Mouse (Mus musculus) forebrain, embryonic 16.5 days (tissue): ENCODE results near the gene Clec1a. TPM values are rescaled to one million over a fixed set of nuclear protein-coding genes. Genes with fewer than 3 reads are reported as not detected.

Source experiments
- ATAC-seq: fragments of 200-750 bp; cut with Nextera tagmentation; 2 replicates; pipeline ENCODE4 v1.8.0; 2017; ENCODE audit warnings: mild to moderate bottlenecking, moderate library complexity
- H3K27ac ChIP-seq: fragments of 300-500 bp; sonication (generic); 2 replicates; pipeline ENCODE4 v1.5.1; 2014; ENCODE audit warnings: low read length, control low read depth
- H3K27me3 ChIP-seq: fragments of 300-500 bp; sonication (generic); replicated peaks from 2 replicates; pipeline ENCODE4 v1.6.1; 2014; ENCODE audit warnings: low read length; ENCODE audit not compliant: control insufficient read depth, insufficient read depth
- H3K36me3 ChIP-seq: fragments of 300-500 bp; sonication (generic); 2 replicates; pipeline ENCODE4 v1.6.1; 2014; ENCODE audit not compliant: control insufficient read depth, insufficient read depth
- H3K4me1 ChIP-seq: fragments of 300-500 bp; sonication (generic); replicated peaks from 2 replicates; pipeline ENCODE4 v1.6.1; 2014; ENCODE audit warnings: low read length; ENCODE audit not compliant: control insufficient read depth, insufficient read depth
- H3K4me2 ChIP-seq: fragments of 300-500 bp; sonication (generic); 2 replicates; pipeline ENCODE4 v1.6.1; 2014; ENCODE audit warnings: mild to moderate bottlenecking, low read length, control low read depth
- H3K4me3 ChIP-seq: fragments of 300-500 bp; sonication (generic); replicated peaks from 2 replicates; pipeline ENCODE4 v1.5.1; 2014; ENCODE audit warnings: mild to moderate bottlenecking, low read length, control low read depth
- H3K9ac ChIP-seq: fragments of 300-500 bp; sonication (generic); replicated peaks from 2 replicates; pipeline ENCODE4 v1.6.1; 2014; ENCODE audit warnings: low read depth, low read length, control low read depth
- H3K9me3 ChIP-seq: fragments of 300-500 bp; sonication (generic); 2 replicates; pipeline ENCODE4 v1.6.1; 2016; ENCODE audit warnings: low read length; ENCODE audit not compliant: control insufficient read depth
- WGBS: fragments of 180-500 bp; shearing (Covaris S2); extraction: QIAGEN DNeasy Blood & Tissue Kit; methylation state at CpG from one replicate; pipeline ENCODE4 v1.1.7; 2014; 5-methylcytosine and 5-hydroxymethylcytosine counted together
- polyA plus RNA-seq: library from polyadenylated mRNA; unstranded; fragments of >200 nt; fragmentation: Nextera tagmentation; extraction: Ambion mirVana; gene quantifications from 2 replicates; pipeline ENCODE4 v1.2.1, GENCODE M21; 2015

Clec1a gene
- polyA plus RNA-seq, 1 experiment from 2014 or later: 0.80 TPM

- H3K4me1 ChIP-seq: no peaks in the 10 kb centered on the region
- no peaks in the 10 kb centered on the region for H3K9me3 ChIP-seq
- no peak overlapping the region for H3K9ac ChIP-seq
- H3K4me2 ChIP-seq: no peak overlapping the region
- H3K4me3 ChIP-seq: no peak overlapping the region
- ATAC-seq: no peak
- H3K27me3 ChIP-seq: no peaks in the 10 kb centered on the region
- 88% methylated on average over 1 of the region's 1 CpGs for WGBS
- H3K36me3 ChIP-seq: no peaks in the 10 kb centered on the region
- no peak overlapping the region for H3K27ac ChIP-seq
Measured at GRCm38 (mm10) chr6:129414177-129414576, 37.6 kb downstream of the Clec1a start.

- no peak for ATAC-seq
- WGBS: 82% methylated on average over 2 of the region's 2 CpGs
- Histone ChIP-seq H3K36me3 (no peaks in the 10 kb centered on the region), H3K27me3 (no peaks in the 10 kb centered on the region), H3K4me1 (no peaks in the 10 kb centered on the region), H3K27ac (no peak within 1 kb of the TSS), H3K4me3 (no peak within 1 kb of the TSS), H3K9me3 (no peaks in the 10 kb centered on the region), H3K9ac (no peak within 1 kb of the TSS), H3K4me2 (no peak within 1 kb of the TSS)
Measured at GRCm38 (mm10) chr6:129408562-129408961, 43.2 kb downstream of the Clec1a start, which contains the start of gene Clec9a. Gene Clec9a (plus strand): TSS chr6:129408862.

- H3K4me1 ChIP-seq: no peaks in the 10 kb centered on the region
- ATAC-seq: no peak
- H3K9ac ChIP-seq: no peak overlapping the region
- 58% methylated on average over 2 of the region's 2 CpGs for WGBS
- H3K36me3 ChIP-seq: no peaks in the 10 kb centered on the region
- no peaks in the 10 kb centered on the region for H3K9me3 ChIP-seq
- no peak overlapping the region for H3K4me3 ChIP-seq
- H3K27me3 ChIP-seq: no peaks in the 10 kb centered on the region
- no peak overlapping the region for H3K4me2 ChIP-seq
- H3K27ac ChIP-seq: no peak overlapping the region
Measured at GRCm38 (mm10) chr6:129407324-129407723, 44.5 kb downstream of the Clec1a start.

GRCm38 (mm10) chr6:129405999-129406398 is 45.8 kb downstream of the Clec1a start:
- no peak overlapping the region for H3K4me3 ChIP-seq
- H3K36me3 ChIP-seq: no peaks in the 10 kb centered on the region
- no peaks in the 10 kb centered on the region for H3K27me3 ChIP-seq
- H3K4me2 ChIP-seq: no peak overlapping the region
- ATAC-seq: no peak
- H3K9me3 ChIP-seq: no peaks in the 10 kb centered on the region
- H3K4me1 ChIP-seq: no peaks in the 10 kb centered on the region
- H3K9ac ChIP-seq: no peak overlapping the region
- no peak overlapping the region for H3K27ac ChIP-seq

GRCm38 (mm10) chr6:129403391-129403790 is 48.4 kb downstream of the Clec1a start:
- H3K27me3 ChIP-seq: no peaks in the 10 kb centered on the region
- no peaks in the 10 kb centered on the region for H3K9me3 ChIP-seq
- H3K36me3 ChIP-seq: no peaks in the 10 kb centered on the region
- ATAC-seq: no peak
- no peaks in the 10 kb centered on the region for H3K4me1 ChIP-seq
- H3K9ac ChIP-seq: no peak overlapping the region
- H3K4me2 ChIP-seq: no peak overlapping the region
- 75% methylated on average over 6 of the region's 6 CpGs for WGBS
- no peak overlapping the region for H3K27ac ChIP-seq
- H3K4me3 ChIP-seq: no peak overlapping the region

- H3K9ac ChIP-seq: no peak overlapping the region
- no peak overlapping the region for H3K27ac ChIP-seq
- H3K27me3 ChIP-seq: no peaks in the 10 kb centered on the region
- H3K4me2 ChIP-seq: no peak overlapping the region
- H3K4me3 ChIP-seq: no peak overlapping the region
- ATAC-seq: no peak
- 94% methylated on average over 2 of the region's 2 CpGs for WGBS
- no peaks in the 10 kb centered on the region for H3K36me3 ChIP-seq
- no peaks in the 10 kb centered on the region for H3K9me3 ChIP-seq
- no peaks in the 10 kb centered on the region for H3K4me1 ChIP-seq
Measured at GRCm38 (mm10) chr6:129402404-129402803, 49.4 kb downstream of the Clec1a start.

GRCm38 (mm10) chr6:129399945-129400344 is 51.9 kb downstream of the Clec1a start:
- WGBS: 59% methylated on average over 6 of the region's 6 CpGs
- Histone ChIP-seq H3K27me3 (no peaks in the 10 kb centered on the region), H3K9me3 (no peaks in the 10 kb centered on the region), H3K4me3 (no peak overlapping the region), H3K36me3 (no peaks in the 10 kb centered on the region), H3K9ac (no peak overlapping the region), H3K4me2 (no peak overlapping the region), H3K4me1 (no peaks in the 10 kb centered on the region), H3K27ac (no peak overlapping the region)
- ATAC-seq: no peak

- Histone ChIP-seq H3K9me3 (no peaks in the 10 kb centered on the region), H3K27ac (no peak within 1 kb of the TSS), H3K27me3 (no peaks in the 10 kb centered on the region), H3K4me2 (no peak within 1 kb of the TSS), H3K9ac (no peak within 1 kb of the TSS), H3K36me3 (no peaks in the 10 kb centered on the region), H3K4me1 (no peaks in the 10 kb centered on the region), H3K4me3 (no peak within 1 kb of the TSS)
- no peak for ATAC-seq
- 92% methylated on average over 8 of the region's 8 CpGs for WGBS
Measured at GRCm38 (mm10) chr6:129396997-129397396, 54.8 kb downstream of the Clec1a start, which contains the start of gene Clec1b. Gene Clec1b (plus strand): TSS chr6:129397297.

- Histone ChIP-seq H3K27me3 (no peaks in the 10 kb centered on the region), H3K4me1 (no peaks in the 10 kb centered on the region), H3K9me3 (no peaks in the 10 kb centered on the region), H3K9ac (no peak overlapping the region), H3K36me3 (no peaks in the 10 kb centered on the region), H3K4me2 (no peak overlapping the region), H3K27ac (no peak overlapping the region), H3K4me3 (no peak overlapping the region)
- peak; percentile 58; the same call in 1 of the 2 replicates for ATAC-seq
- WGBS: 74% methylated on average over 6 of the region's 6 CpGs
Measured at GRCm38 (mm10) chr6:129393732-129394131, 58.1 kb downstream of the Clec1a start.

- Histone ChIP-seq H3K27ac (no peak overlapping the region), H3K4me2 (no peak overlapping the region), H3K4me3 (no peak overlapping the region), H3K9ac (no peak overlapping the region), H3K4me1 (no peaks in the 10 kb centered on the region), H3K9me3 (no peaks in the 10 kb centered on the region), H3K27me3 (no peaks in the 10 kb centered on the region), H3K36me3 (no peaks in the 10 kb centered on the region)
- WGBS: 28% methylated on average over 2 of the region's 2 CpGs
- peak; percentile 43; the same call in 1 of the 2 replicates for ATAC-seq
Measured at GRCm38 (mm10) chr6:129393087-129393720, 58.6 kb downstream of the Clec1a start.
